Mouse (Mus musculus): Measurements from ENCODE around the gene Nxn. TPM values are rescaled to one million over a fixed set of nuclear protein-coding genes. Genes with fewer than 3 reads are reported as not detected.
A peak's percentile ranks its signal among the peaks of the same experiment; 100 is the strongest.

Nxn gene
- polyA plus RNA-seq, 1 experiment from 2014 or later: 14.9 TPM

DNA sequence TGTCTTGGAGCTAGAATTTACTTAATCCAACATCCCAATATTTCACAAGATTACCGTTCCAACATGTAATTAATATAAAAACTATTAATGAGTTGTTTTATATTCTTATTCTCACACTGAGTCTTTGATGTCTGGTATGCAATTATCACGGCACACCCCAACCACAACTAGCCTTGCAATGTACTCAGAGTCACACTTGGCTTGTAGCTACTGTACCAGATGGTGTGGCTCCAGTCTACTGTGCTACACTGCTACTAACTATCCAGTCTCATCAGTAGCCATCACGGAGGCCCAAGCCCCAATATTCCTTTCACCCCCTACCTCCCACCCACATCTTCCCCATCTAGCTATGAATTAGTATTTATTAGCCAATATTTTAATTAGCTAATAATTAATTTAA lies 22.5 kb downstream of the Nxn start:
- no peak for TF ChIP-seq CTCF (IDR thresholded peaks at IDR 0.05; ENCODE audit: low read depth)
- H3K4me2 ChIP-seq (replicated peaks; ENCODE audit: low read depth): no peak overlapping the region
- no peak overlapping the region for H3K9ac ChIP-seq (ENCODE audit: low read depth, low read length)
- no peaks in the 10 kb centered on the region for H3K27me3 ChIP-seq (replicated peaks; ENCODE audit: control insufficient read depth, insufficient read depth, low read length)
- no peak overlapping the region for H3K4me3 ChIP-seq (ENCODE audit: low read depth, low read length)
- no peaks in the 10 kb centered on the region for H3K9me3 ChIP-seq (ENCODE audit: control insufficient read depth)
- no peaks in the 10 kb centered on the region for H3K36me3 ChIP-seq (ENCODE audit: control insufficient read depth, insufficient read depth)
- 89% methylated on average over 3 of the region's 3 CpGs for WGBS
- ATAC-seq: no peak
- no peaks in the 10 kb centered on the region; the same call in 1 of the 2 replicates for H3K4me1 ChIP-seq (replicated peaks; ENCODE audit: control insufficient read depth, insufficient read depth, low read length)
- no peak overlapping the region for H3K27ac ChIP-seq (ENCODE audit: low read depth, low read length)

DNA sequence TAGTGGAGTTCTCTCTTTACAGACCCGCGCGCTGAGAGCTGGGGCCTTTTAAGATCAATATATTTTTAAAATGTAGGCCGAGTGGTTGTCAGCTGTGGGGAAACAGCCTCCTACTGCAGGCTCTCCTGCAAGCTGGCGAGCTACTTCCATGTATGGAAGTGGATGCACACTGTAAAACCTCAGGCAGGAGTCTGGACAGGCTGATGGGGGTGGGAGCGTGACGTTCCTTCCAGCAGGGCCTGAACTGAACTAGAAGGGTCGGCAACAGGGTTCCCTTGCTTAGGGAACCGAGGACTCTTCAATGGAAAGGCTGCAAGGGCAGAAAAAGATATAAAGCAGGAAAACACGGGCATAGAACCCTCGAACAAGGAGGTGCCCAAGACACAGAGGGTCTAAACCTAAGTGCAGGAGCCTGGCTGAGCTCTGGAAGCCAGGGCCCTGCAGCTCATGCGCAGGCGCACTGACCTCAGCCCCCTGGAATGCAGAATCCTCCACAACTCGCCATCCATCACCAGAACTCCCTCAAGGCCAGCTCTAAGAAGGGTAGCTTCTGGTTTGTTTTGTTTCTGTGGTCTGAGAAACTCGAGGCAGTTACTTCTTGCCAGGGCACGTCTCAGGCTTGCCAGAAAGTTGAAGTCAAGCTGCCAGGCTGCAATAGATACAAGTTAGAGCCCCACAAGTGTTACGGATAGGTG lies 24.3 kb downstream of the Nxn start:
- H3K9me3 ChIP-seq (ENCODE audit: control insufficient read depth): no peaks in the 10 kb centered on the region
- no peaks in the 10 kb centered on the region for H3K36me3 ChIP-seq (ENCODE audit: control insufficient read depth, insufficient read depth)
- H3K4me3 ChIP-seq (ENCODE audit: low read depth, low read length): no peak overlapping the region
- peak; percentile 57; the same call in 1 of the 2 replicates for ATAC-seq
- WGBS: 48% methylated on average over 17 of the region's 17 CpGs
- H3K27ac ChIP-seq (ENCODE audit: low read depth, low read length): peak overlapping the region; percentile 72
- TF ChIP-seq CTCF (IDR thresholded peaks at IDR 0.05; ENCODE audit: low read depth): peak; percentile 5; the same call in 1 of the 2 replicates
- H3K4me1 ChIP-seq (replicated peaks; ENCODE audit: control insufficient read depth, insufficient read depth, low read length): no peaks in the 10 kb centered on the region; the same call in 1 of the 2 replicates
- H3K4me2 ChIP-seq (replicated peaks; ENCODE audit: low read depth): no peak overlapping the region
- H3K9ac ChIP-seq (ENCODE audit: low read depth, low read length): no peak overlapping the region
- H3K27me3 ChIP-seq (replicated peaks; ENCODE audit: control insufficient read depth, insufficient read depth, low read length): no peaks in the 10 kb centered on the region

DNA sequence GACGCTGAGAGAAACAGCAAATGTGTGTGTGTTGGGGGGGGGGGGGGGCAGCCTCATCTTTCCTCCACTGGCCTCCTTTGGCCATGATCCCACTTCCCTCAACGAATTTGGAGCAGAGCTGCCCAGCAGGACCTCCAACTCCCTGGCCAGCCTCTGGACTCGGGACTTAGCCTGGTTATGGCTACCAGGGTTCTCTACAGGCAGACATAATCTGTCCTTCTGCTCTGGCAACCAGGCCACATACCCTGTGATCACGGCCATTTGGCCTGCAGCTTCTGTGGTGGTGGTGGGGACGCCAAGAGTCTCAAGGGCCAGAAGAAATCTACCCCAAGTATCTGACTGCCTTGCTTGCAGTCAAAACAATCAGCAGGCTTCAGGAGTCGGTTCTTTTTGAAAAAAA lies 26.4 kb downstream of the Nxn start:
- Histone ChIP-seq H3K4me3 (ENCODE audit: low read depth, low read length) (no peak overlapping the region), H3K9me3 (ENCODE audit: control insufficient read depth) (no peaks in the 10 kb centered on the region), H3K4me2 (replicated peaks; ENCODE audit: low read depth) (no peak overlapping the region), H3K27ac (ENCODE audit: low read depth, low read length) (no peak overlapping the region), H3K27me3 (replicated peaks; ENCODE audit: control insufficient read depth, insufficient read depth, low read length) (no peaks in the 10 kb centered on the region), H3K36me3 (ENCODE audit: control insufficient read depth, insufficient read depth) (no peaks in the 10 kb centered on the region), H3K9ac (ENCODE audit: low read depth, low read length) (no peak overlapping the region), H3K4me1 (replicated peaks; ENCODE audit: control insufficient read depth, insufficient read depth, low read length) (no peaks in the 10 kb centered on the region; the same call in 1 of the 2 replicates)
- no peak for ATAC-seq
- TF ChIP-seq CTCF (IDR thresholded peaks at IDR 0.05; ENCODE audit: low read depth): no peak
- 51% methylated on average over 6 of the region's 6 CpGs for WGBS

DNA sequence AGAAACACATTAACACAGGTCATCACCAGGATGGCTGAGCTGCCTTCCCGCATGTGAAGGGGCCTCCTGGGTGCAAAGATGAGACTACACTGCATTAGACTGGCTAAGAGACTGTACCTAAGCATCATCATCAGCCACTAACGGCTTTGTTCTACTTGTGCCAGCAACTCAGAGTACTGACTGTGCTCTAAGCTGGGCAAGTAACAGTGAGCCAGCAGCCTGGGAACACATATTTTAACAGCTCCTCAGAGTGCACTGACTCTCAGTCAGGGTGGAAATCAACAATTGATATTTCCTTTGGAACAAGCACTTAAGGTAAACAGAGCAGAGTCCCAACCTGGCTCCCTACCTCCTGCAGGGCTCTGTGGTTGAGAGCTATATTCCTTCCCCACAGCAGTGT lies 26.8 kb downstream of the Nxn start:
- 43% methylated on average over 2 of the region's 2 CpGs for WGBS
- H3K4me3 ChIP-seq (ENCODE audit: low read depth, low read length): no peak overlapping the region
- H3K4me2 ChIP-seq (replicated peaks; ENCODE audit: low read depth): no peak overlapping the region
- H3K4me1 ChIP-seq (replicated peaks; ENCODE audit: control insufficient read depth, insufficient read depth, low read length): no peaks in the 10 kb centered on the region; the same call in 1 of the 2 replicates
- no peak for TF ChIP-seq CTCF (IDR thresholded peaks at IDR 0.05; ENCODE audit: low read depth)
- H3K9me3 ChIP-seq (ENCODE audit: control insufficient read depth): no peaks in the 10 kb centered on the region
- ATAC-seq: no peak
- no peaks in the 10 kb centered on the region for H3K27me3 ChIP-seq (replicated peaks; ENCODE audit: control insufficient read depth, insufficient read depth, low read length)
- no peaks in the 10 kb centered on the region for H3K36me3 ChIP-seq (ENCODE audit: control insufficient read depth, insufficient read depth)
- H3K9ac ChIP-seq (ENCODE audit: low read depth, low read length): no peak overlapping the region
- H3K27ac ChIP-seq (ENCODE audit: low read depth, low read length): no peak overlapping the region

DNA sequence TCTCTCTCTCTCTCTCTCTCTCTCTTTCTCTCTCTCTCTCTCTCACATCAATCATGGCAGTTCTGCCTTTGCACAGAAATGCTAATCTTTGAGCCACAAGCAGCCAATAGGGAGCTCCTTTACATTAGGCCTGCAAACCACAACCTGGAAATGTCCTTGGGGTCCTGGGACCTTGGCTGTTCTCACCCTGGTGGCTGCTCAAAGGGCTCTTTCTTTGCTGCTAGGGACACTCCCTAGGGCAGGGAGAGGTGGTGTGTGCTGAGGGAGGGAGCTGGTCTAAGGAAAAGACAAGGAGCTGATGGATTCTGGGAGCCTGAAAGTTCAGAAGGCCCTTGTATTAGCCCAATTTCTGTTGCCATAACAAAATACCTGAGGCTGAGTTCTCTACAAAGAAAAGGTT lies 28.4 kb downstream of the Nxn start:
- Histone ChIP-seq H3K4me1 (replicated peaks; ENCODE audit: control insufficient read depth, insufficient read depth, low read length) (no peaks in the 10 kb centered on the region; the same call in 1 of the 2 replicates), H3K27ac (ENCODE audit: low read depth, low read length) (no peak overlapping the region), H3K4me3 (ENCODE audit: low read depth, low read length) (no peak overlapping the region), H3K9ac (ENCODE audit: low read depth, low read length) (no peak overlapping the region), H3K36me3 (ENCODE audit: control insufficient read depth, insufficient read depth) (no peaks in the 10 kb centered on the region), H3K4me2 (replicated peaks; ENCODE audit: low read depth) (no peak overlapping the region), H3K27me3 (replicated peaks; ENCODE audit: control insufficient read depth, insufficient read depth, low read length) (no peaks in the 10 kb centered on the region), H3K9me3 (ENCODE audit: control insufficient read depth) (no peaks in the 10 kb centered on the region)
- ATAC-seq: no peak
- TF ChIP-seq CTCF (IDR thresholded peaks at IDR 0.05; ENCODE audit: low read depth): no peak

DNA sequence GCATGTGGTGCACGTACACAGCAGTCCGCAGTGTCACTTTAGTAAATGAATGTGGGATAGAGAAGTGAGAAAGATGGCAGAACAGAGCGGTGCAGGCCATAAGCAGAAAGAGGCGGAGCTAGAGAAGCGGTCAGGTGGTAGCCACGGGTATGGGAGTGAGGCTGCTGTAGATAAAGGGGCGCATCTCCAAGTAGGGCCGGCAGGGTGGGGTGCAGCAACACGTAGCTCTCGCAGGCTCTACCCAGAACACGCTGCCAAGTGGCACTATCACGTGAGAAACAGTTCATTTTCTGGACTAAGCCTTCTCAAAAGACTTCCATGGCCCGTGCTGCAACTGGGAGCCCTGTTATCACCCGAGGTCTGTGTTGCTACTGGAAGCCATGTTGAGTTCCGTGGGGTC lies 32.2 kb downstream of the Nxn start:
- H3K9ac ChIP-seq (ENCODE audit: low read depth, low read length): no peak overlapping the region
- no peaks in the 10 kb centered on the region for H3K36me3 ChIP-seq (ENCODE audit: control insufficient read depth, insufficient read depth)
- no peak overlapping the region for H3K4me2 ChIP-seq (replicated peaks; ENCODE audit: low read depth)
- H3K27ac ChIP-seq (ENCODE audit: low read depth, low read length): no peak overlapping the region
- H3K4me3 ChIP-seq (ENCODE audit: low read depth, low read length): no peak overlapping the region
- H3K9me3 ChIP-seq (ENCODE audit: control insufficient read depth): no peaks in the 10 kb centered on the region
- TF ChIP-seq CTCF (IDR thresholded peaks at IDR 0.05; ENCODE audit: low read depth): no peak
- ATAC-seq: no peak
- H3K4me1 ChIP-seq (replicated peaks; ENCODE audit: control insufficient read depth, insufficient read depth, low read length): no peaks in the 10 kb centered on the region
- WGBS: 88% methylated on average over 15 of the region's 15 CpGs
- H3K27me3 ChIP-seq (replicated peaks; ENCODE audit: control insufficient read depth, insufficient read depth, low read length): no peaks in the 10 kb centered on the region

Data from intestine, postnatal 0 days (tissue).